Mouse (Mus musculus) neural tube, embryonic 14.5 days (tissue): ENCODE results near the gene 1700030J22Rik. TPM values are rescaled to one million over a fixed set of nuclear protein-coding genes. Genes with fewer than 3 reads are reported as not detected.

Source experiments
- ATAC-seq: fragments of 200-750 bp; cut with Nextera tagmentation; 2 replicates; pipeline ENCODE4 v1.8.0; 2017; ENCODE audit warnings: low read depth, mild to moderate bottlenecking, moderate TSS enrichment, moderate library complexity
- H3K27ac ChIP-seq: fragments of 300-500 bp; sonication (generic); 2 replicates; pipeline ENCODE4 v1.5.1; 2014; ENCODE audit warnings: low read depth, mild to moderate bottlenecking, control low read depth, low read length, moderate library complexity, mixed read lengths
- H3K27me3 ChIP-seq: fragments of 300-500 bp; sonication (generic); 2 replicates; pipeline ENCODE4 v1.6.1; 2014; ENCODE audit warnings: low read length; ENCODE audit not compliant: control insufficient read depth, insufficient read depth
- H3K36me3 ChIP-seq: fragments of 300-500 bp; sonication (generic); 2 replicates; pipeline ENCODE4 v1.6.1; 2014; ENCODE audit warnings: low read length, mixed read lengths; ENCODE audit not compliant: control insufficient read depth, insufficient read depth
- H3K4me1 ChIP-seq: fragments of 300-500 bp; sonication (generic); 2 replicates; pipeline ENCODE4 v1.6.1; 2014; ENCODE audit warnings: low read length; ENCODE audit not compliant: control insufficient read depth, insufficient read depth
- H3K4me2 ChIP-seq: fragments of 300-500 bp; sonication (generic); 2 replicates; pipeline ENCODE4 v1.6.1; 2014; ENCODE audit warnings: mild to moderate bottlenecking, low read depth, low read length, control low read depth
- H3K4me3 ChIP-seq: fragments of 300-500 bp; sonication (generic); 2 replicates; pipeline ENCODE4 v1.5.1; 2014; ENCODE audit warnings: low read depth, low read length, control low read depth, mixed read lengths
- H3K9ac ChIP-seq: fragments of 300-500 bp; sonication (generic); replicated peaks from 2 replicates; pipeline ENCODE4 v1.6.1; 2014; ENCODE audit warnings: low read depth, mild to moderate bottlenecking, control low read depth, low read length, mixed read lengths
- H3K9me3 ChIP-seq: fragments of 300-500 bp; sonication (generic); 2 replicates; pipeline ENCODE4 v1.6.1; 2016; ENCODE audit warnings: low read length; ENCODE audit not compliant: control insufficient read depth
- WGBS: fragments of 180-500 bp; shearing (Covaris S2); extraction: QIAGEN DNeasy Blood & Tissue Kit; methylation state at CpG from one replicate; pipeline ENCODE4 v1.1.7; 2014; 5-methylcytosine and 5-hydroxymethylcytosine counted together
- polyA plus RNA-seq: library from polyadenylated mRNA; unstranded; fragments of >200 nt; fragmentation: Nextera tagmentation; extraction: Ambion mirVana; gene quantifications from 2 replicates; pipeline ENCODE4 v1.2.1, GENCODE M21; 2014

Gene 1700030J22Rik
- polyA plus RNA-seq, 1 experiment from 2014 or later = 5.9 TPM

- Histone ChIP-seq H3K4me2 (no peak overlapping the region), H3K4me1 (peaks cover 8% of the 10 kb centered on the region; the same call in 1 of the 2 replicates), H3K4me3 (no peak overlapping the region), H3K27me3 (no peaks in the 10 kb centered on the region), H3K36me3 (no peaks in the 10 kb centered on the region), H3K27ac (no peak overlapping the region), H3K9ac (no peak overlapping the region), H3K9me3 (no peaks in the 10 kb centered on the region)
- ATAC-seq = no peak
- 36% methylated on average over 5 of the region's 5 CpGs for WGBS
These were observed 3.7 kb downstream of the 1700030J22Rik start for GRCm38 (mm10) chr8:116975066-116975465.

GRCm38 (mm10) chr8:116969531-116969930 lies 9.2 kb downstream of the 1700030J22Rik start:
- no peak overlapping the region for H3K9ac ChIP-seq
- no peaks in the 10 kb centered on the region for H3K27me3 ChIP-seq
- H3K4me2 ChIP-seq = no peak overlapping the region
- H3K4me3 ChIP-seq = no peak overlapping the region
- 86% methylated on average over 6 of the region's 6 CpGs for WGBS
- H3K9me3 ChIP-seq = no peaks in the 10 kb centered on the region
- H3K27ac ChIP-seq = no peak overlapping the region
- ATAC-seq = no peak
- H3K36me3 ChIP-seq = no peaks in the 10 kb centered on the region
- H3K4me1 ChIP-seq = no peaks in the 10 kb centered on the region

GRCm38 (mm10) chr8:116954415-116954814 lies 24.3 kb downstream of the 1700030J22Rik start:
- Histone ChIP-seq H3K27me3 (no peaks in the 10 kb centered on the region), H3K4me1 (no peaks in the 10 kb centered on the region), H3K4me2 (no peak overlapping the region), H3K9me3 (no peaks in the 10 kb centered on the region), H3K27ac (no peak overlapping the region), H3K4me3 (no peak overlapping the region), H3K36me3 (peaks cover 48% of the 10 kb centered on the region), H3K9ac (no peak overlapping the region)
- WGBS = 93% methylated on average over 9 of the region's 9 CpGs
- ATAC-seq = no peak

GRCm38 (mm10) chr8:116952428-116952827 lies 26.3 kb downstream of the 1700030J22Rik start:
- Histone ChIP-seq H3K9ac (no peak overlapping the region), H3K27ac (no peak overlapping the region), H3K4me3 (no peak overlapping the region), H3K4me2 (no peak overlapping the region), H3K9me3 (no peaks in the 10 kb centered on the region), H3K4me1 (no peaks in the 10 kb centered on the region), H3K27me3 (no peaks in the 10 kb centered on the region), H3K36me3 (peaks cover 35% of the 10 kb centered on the region)
- ATAC-seq = no peak
- WGBS = 92% methylated on average over 8 of the region's 8 CpGs

- peaks cover 32% of the 10 kb centered on the region for H3K36me3 ChIP-seq
- no peak overlapping the region for H3K4me3 ChIP-seq
- no peak overlapping the region for H3K27ac ChIP-seq
- H3K9me3 ChIP-seq = no peaks in the 10 kb centered on the region
- H3K4me1 ChIP-seq = no peaks in the 10 kb centered on the region
- WGBS = 98% methylated on average over 2 of the region's 2 CpGs
- no peak for ATAC-seq
- no peaks in the 10 kb centered on the region for H3K27me3 ChIP-seq
- no peak overlapping the region for H3K4me2 ChIP-seq
- no peak overlapping the region for H3K9ac ChIP-seq
These were observed 27.0 kb downstream of the 1700030J22Rik start for GRCm38 (mm10) chr8:116951778-116952177.

- no peak for ATAC-seq
- 79% methylated on average over 5 of the region's 5 CpGs for WGBS
- no peak overlapping the region for H3K4me2 ChIP-seq
- H3K27me3 ChIP-seq = no peaks in the 10 kb centered on the region
- no peak overlapping the region for H3K27ac ChIP-seq
- H3K4me3 ChIP-seq = no peak overlapping the region
- H3K4me1 ChIP-seq = no peaks in the 10 kb centered on the region
- peaks cover 28% of the 10 kb centered on the region for H3K36me3 ChIP-seq
- H3K9ac ChIP-seq = no peak overlapping the region
- H3K9me3 ChIP-seq = no peaks in the 10 kb centered on the region
These were observed 27.4 kb downstream of the 1700030J22Rik start for GRCm38 (mm10) chr8:116951369-116951768.

- Histone ChIP-seq H3K9me3 (no peaks in the 10 kb centered on the region), H3K36me3 (no peaks in the 10 kb centered on the region), H3K27me3 (no peaks in the 10 kb centered on the region), H3K9ac (no peak overlapping the region), H3K4me3 (no peak overlapping the region), H3K27ac (no peak overlapping the region), H3K4me2 (no peak overlapping the region), H3K4me1 (peaks cover 12% of the 10 kb centered on the region)
- ATAC-seq = no peak
- WGBS = 88% methylated on average over 7 of the region's 7 CpGs
These were observed 31.2 kb downstream of the 1700030J22Rik start for GRCm38 (mm10) chr8:116947589-116947988.

GRCm38 (mm10) chr8:116946851-116947250 lies 31.9 kb downstream of the 1700030J22Rik start:
- H3K4me1 ChIP-seq = peaks cover 12% of the 10 kb centered on the region
- H3K9ac ChIP-seq = no peak overlapping the region
- H3K27ac ChIP-seq = no peak overlapping the region
- H3K4me2 ChIP-seq = no peak overlapping the region
- ATAC-seq = no peak
- no peaks in the 10 kb centered on the region for H3K27me3 ChIP-seq
- H3K9me3 ChIP-seq = no peaks in the 10 kb centered on the region
- H3K4me3 ChIP-seq = no peak overlapping the region
- H3K36me3 ChIP-seq = no peaks in the 10 kb centered on the region
- 92% methylated on average over 6 of the region's 6 CpGs for WGBS

- H3K36me3 ChIP-seq = no peaks in the 10 kb centered on the region
- ATAC-seq = no peak
- 89% methylated on average over 21 of the region's 21 CpGs for WGBS
- no peak overlapping the region for H3K27ac ChIP-seq
- no peaks in the 10 kb centered on the region for H3K9me3 ChIP-seq
- no peak overlapping the region for H3K4me3 ChIP-seq
- no peak overlapping the region for H3K4me2 ChIP-seq
- peaks cover 12% of the 10 kb centered on the region for H3K4me1 ChIP-seq
- no peaks in the 10 kb centered on the region for H3K27me3 ChIP-seq
- no peak overlapping the region for H3K9ac ChIP-seq
These were observed 32.4 kb downstream of the 1700030J22Rik start for GRCm38 (mm10) chr8:116946268-116946838.
